Mouse (Mus musculus): ENCODE measurements around the gene Serpina3m. TPM values are rescaled to one million over a fixed set of nuclear protein-coding genes. Genes with fewer than 3 reads are reported as not detected.
"Not testable (repeated sequence)": the region's sequence is repeated elsewhere in the genome, so short reads cannot be mapped to it uniquely, and the experiment has no call there.

Serpina3m gene
- polyA plus RNA-seq (2015; fragmentation: Nextera tagmentation; extraction: Ambion mirVana) = not detected in 2 replicates

DNA sequence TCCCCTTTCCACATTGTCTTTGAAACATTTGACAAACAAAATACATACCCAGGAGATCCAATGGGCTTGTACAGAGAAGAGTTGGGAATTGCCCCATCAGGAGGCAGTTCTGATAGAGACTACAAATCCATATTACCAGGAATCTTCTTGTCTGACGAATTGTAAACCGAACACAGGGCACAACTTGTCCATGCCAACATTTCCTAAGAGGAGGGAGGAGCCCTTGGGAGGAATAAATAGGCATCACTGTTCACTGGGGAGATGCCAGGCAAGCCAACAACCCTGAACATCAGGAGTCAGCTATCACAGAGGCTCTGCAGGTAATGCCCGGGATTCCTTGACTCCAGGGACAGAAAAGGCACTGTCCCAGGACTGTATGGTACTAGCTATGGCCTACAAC lies at the start of gene Serpina3m, which contains the start of gene Serpina3k:
TSS of gene Serpina3m (plus strand) at position 261 of the 400 bp plus-strand sequence.
TSS of gene Serpina3k (plus strand) at position 261 of the 400 bp plus-strand sequence.
- WGBS = 72% methylated on average over 3 of the region's 3 CpGs
- H3K27me3 ChIP-seq (replicated peaks); H3K4me3 ChIP-seq; H3K4me1 ChIP-seq; H3K9ac ChIP-seq; H3K4me2 ChIP-seq; ATAC-seq (ENCODE audit: extremely low read depth, insufficient number of reproducible peaks, low FRiP score, low TSS enrichment); H3K27ac ChIP-seq (replicated peaks); H3K9me3 ChIP-seq; H3K36me3 ChIP-seq: not testable (repeated sequence)

DNA sequence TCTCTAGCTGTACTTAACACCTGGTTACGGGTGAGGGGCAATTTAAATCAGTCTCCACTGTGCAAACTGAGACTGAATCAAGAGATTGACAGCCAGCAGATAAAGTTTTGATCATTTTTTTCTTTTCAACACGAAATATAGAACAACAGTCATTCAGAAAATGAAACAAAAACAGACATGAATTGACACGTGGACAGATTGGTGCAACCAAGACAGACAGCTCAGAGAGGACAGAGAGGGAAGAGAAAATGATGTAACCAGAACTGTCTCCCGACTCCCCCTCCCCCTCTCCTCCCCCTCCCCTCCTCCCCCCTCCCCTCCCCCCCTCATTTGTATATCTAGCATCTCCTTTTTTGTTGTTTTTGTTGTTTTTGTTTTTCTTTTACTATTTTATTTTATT lies 48.4 kb upstream of the Serpina3m start:
- Histone ChIP-seq H3K4me2 (no peak overlapping the region), H3K9ac (no peak overlapping the region), H3K4me1 (no peaks in the 10 kb centered on the region), H3K9me3 (peaks cover 3% of the 10 kb centered on the region; the same call in 1 of the 2 replicates), H3K27me3 (replicated peaks) (no peaks in the 10 kb centered on the region), H3K36me3 (no peaks in the 10 kb centered on the region), H3K4me3 (no peak overlapping the region), H3K27ac (replicated peaks) (no peak overlapping the region)
- ATAC-seq (ENCODE audit: extremely low read depth, insufficient number of reproducible peaks, low FRiP score, low TSS enrichment) = no peak
- 51% methylated on average over 4 of the region's 4 CpGs for WGBS

DNA sequence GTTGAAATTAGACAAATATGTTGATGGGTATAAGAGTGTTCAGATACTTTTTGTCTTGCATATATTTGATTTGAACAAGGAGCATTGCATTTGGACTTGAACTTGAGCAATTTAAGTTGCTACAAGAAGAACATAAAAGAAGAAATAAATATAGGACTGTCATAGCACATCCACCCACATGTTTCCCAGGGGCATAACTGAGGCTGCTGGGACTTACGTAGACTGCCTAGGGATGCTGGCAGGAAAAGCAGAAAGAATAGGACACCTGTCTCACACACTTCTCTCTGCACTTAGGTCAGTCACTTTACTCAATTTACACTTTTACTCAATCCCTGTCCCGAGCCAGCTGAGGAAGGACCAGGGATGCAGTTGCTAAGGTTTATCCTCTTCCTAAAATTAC lies 44.3 kb upstream of the Serpina3m start:
- Histone ChIP-seq H3K9ac (no peak overlapping the region), H3K36me3 (no peaks in the 10 kb centered on the region), H3K4me2 (no peak overlapping the region), H3K9me3 (no peaks in the 10 kb centered on the region; the same call in 1 of the 2 replicates), H3K4me3 (no peak overlapping the region), H3K27me3 (replicated peaks) (no peaks in the 10 kb centered on the region), H3K27ac (replicated peaks) (no peak overlapping the region), H3K4me1 (no peaks in the 10 kb centered on the region)
- no peak for ATAC-seq (ENCODE audit: extremely low read depth, insufficient number of reproducible peaks, low FRiP score, low TSS enrichment)
- WGBS = 76% methylated on average over 2 of the region's 2 CpGs

DNA sequence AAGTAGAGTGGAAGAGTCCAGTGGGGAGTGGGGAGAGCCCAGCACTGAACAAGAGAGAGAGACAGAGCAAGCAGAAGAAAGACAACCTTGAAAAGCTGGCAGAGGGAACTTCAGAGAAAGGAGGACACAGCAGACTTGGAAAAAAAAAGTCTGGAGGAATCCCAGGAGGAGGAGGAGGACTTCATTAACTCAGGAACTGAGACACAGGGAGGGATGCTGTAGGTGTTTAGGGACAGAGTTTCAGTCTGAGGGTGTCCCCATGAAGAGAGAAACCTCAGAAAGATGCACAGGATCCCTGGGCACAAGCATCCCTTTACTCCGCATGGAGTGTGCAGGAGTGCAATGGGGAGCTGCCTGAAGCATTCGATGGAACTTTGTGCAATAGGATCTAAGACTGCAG lies 40.2 kb upstream of the Serpina3m start:
- Histone ChIP-seq H3K4me3 (no peak overlapping the region), H3K9me3 (no peaks in the 10 kb centered on the region; the same call in 1 of the 2 replicates), H3K27me3 (replicated peaks) (no peaks in the 10 kb centered on the region), H3K27ac (replicated peaks) (no peak overlapping the region), H3K36me3 (no peaks in the 10 kb centered on the region), H3K4me1 (no peaks in the 10 kb centered on the region), H3K4me2 (no peak overlapping the region), H3K9ac (no peak overlapping the region)
- 75% methylated on average over 2 of the region's 2 CpGs for WGBS
- no peak for ATAC-seq (ENCODE audit: extremely low read depth, insufficient number of reproducible peaks, low FRiP score, low TSS enrichment)

DNA sequence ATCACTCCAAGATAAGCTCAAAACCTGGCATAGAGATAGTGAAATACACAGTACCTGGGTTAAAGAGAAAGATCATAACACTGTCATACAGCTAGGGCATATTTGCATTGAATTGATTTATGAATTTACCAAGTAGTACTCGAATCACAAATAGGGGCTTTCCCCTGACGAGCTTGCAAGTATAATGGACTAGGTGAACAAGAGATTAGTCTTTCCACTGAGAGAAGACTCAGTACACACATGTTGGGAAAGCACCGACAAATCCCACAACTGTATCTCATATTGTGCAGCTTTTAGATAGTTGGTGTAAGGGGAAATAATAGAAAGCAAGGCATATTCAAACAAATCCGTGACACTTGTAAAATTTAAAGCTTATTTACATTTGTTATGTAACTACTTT lies 32.3 kb upstream of the Serpina3m start:
- Histone ChIP-seq H3K36me3 (no peaks in the 10 kb centered on the region), H3K4me2 (no peak overlapping the region), H3K4me1 (no peaks in the 10 kb centered on the region), H3K4me3 (no peak overlapping the region), H3K9me3 (peaks cover 12% of the 10 kb centered on the region; the same call in 1 of the 2 replicates), H3K9ac (no peak overlapping the region), H3K27me3 (replicated peaks) (no peaks in the 10 kb centered on the region), H3K27ac (replicated peaks) (no peak overlapping the region)
- 70% methylated on average over 4 of the region's 4 CpGs for WGBS
- ATAC-seq (ENCODE audit: extremely low read depth, insufficient number of reproducible peaks, low FRiP score, low TSS enrichment) = no peak

DNA sequence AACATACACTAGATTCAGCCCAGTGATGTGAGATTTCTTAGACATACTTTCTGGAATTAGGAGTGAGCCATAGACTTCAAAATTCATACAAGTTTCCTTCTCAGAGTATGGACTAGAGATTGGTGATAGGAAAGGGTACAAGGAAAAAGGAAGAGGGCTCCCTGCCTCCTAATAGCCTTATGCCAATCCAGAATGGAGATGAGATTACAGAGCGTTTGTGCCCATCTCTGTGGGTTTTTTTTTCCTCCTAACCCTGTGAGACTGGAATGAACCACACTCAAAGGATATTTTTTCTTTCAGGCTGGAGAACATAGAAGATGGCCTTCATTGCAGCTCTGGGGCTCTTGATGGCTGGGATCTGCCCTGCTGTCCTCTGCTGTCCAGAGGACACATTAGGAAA lies 24.0 kb upstream of the Serpina3m start, which contains the start of gene Serpina3j:
TSS of gene Serpina3j (plus strand) at position 301 of the 400 bp plus-strand sequence.
- 55% methylated on average over 1 of the region's 1 CpGs for WGBS
- Histone ChIP-seq H3K9ac (no peak within 1 kb of the TSS), H3K9me3 (peaks cover 15% of the 10 kb centered on the region; the same call in 1 of the 2 replicates), H3K27ac (replicated peaks) (no peak within 1 kb of the TSS), H3K4me2 (no peak within 1 kb of the TSS), H3K4me3 (no peak within 1 kb of the TSS), H3K27me3 (replicated peaks) (no peaks in the 10 kb centered on the region), H3K4me1 (no peaks in the 10 kb centered on the region), H3K36me3 (no peaks in the 10 kb centered on the region)
- no peak for ATAC-seq (ENCODE audit: extremely low read depth, insufficient number of reproducible peaks, low FRiP score, low TSS enrichment)

DNA sequence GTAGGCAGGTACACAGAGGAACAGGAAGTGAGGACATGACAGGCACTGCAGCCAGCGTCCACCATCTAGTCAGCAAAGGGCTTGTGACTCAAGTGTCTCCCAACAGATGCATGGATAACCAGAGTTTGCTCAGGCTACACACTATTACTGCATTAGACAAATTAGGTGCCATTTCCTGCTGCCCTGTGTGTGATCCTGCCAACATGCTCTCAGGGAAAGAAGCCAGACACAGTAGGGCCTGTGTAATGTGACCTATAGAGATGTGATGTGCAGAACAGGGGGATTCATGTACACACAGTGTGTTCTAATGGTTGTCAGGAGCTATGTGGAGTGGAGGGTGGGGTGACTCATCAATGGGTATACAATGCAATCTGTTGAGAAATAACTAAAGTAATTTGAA lies 15.8 kb upstream of the Serpina3m start:
- Histone ChIP-seq H3K36me3 (no peaks in the 10 kb centered on the region), H3K4me3 (no peak overlapping the region), H3K4me2 (no peak overlapping the region), H3K4me1 (no peaks in the 10 kb centered on the region), H3K9ac (no peak overlapping the region), H3K27me3 (replicated peaks) (no peaks in the 10 kb centered on the region), H3K9me3 (no peaks in the 10 kb centered on the region), H3K27ac (replicated peaks) (no peak overlapping the region)
- ATAC-seq (ENCODE audit: extremely low read depth, insufficient number of reproducible peaks, low FRiP score, low TSS enrichment) = no peak
- 40% methylated on average over 1 of the region's 1 CpGs for WGBS

DNA sequence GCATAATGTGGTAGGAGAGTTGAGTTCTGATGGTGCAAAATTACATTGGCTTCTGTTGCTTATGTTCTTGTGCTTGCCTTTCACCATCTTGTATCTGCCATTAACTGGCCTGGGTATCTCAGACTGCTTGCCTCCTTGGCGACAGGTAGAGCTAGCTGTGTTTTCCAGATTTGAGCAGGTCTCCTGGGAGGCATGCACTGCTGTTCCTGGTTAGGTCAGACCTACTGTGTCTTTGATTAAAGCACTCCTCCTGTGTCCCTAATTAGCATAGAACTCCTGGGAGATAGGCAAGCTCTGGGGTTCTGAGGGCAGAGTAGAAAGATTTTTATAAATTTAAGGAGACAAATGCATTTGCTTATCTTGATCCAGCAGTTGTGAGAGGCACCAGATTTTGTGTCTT lies 6.6 kb upstream of the Serpina3m start:
- Histone ChIP-seq H3K27me3 (replicated peaks) (no peaks in the 10 kb centered on the region), H3K4me3 (no peak overlapping the region), H3K4me2 (no peak overlapping the region), H3K27ac (replicated peaks) (no peak overlapping the region), H3K36me3 (no peaks in the 10 kb centered on the region), H3K9ac (no peak overlapping the region), H3K9me3 (peaks cover 2% of the 10 kb centered on the region; the same call in 1 of the 2 replicates), H3K4me1 (no peaks in the 10 kb centered on the region)
- 30% methylated on average over 1 of the region's 1 CpGs for WGBS
- ATAC-seq (ENCODE audit: extremely low read depth, insufficient number of reproducible peaks, low FRiP score, low TSS enrichment) = no peak

DNA sequence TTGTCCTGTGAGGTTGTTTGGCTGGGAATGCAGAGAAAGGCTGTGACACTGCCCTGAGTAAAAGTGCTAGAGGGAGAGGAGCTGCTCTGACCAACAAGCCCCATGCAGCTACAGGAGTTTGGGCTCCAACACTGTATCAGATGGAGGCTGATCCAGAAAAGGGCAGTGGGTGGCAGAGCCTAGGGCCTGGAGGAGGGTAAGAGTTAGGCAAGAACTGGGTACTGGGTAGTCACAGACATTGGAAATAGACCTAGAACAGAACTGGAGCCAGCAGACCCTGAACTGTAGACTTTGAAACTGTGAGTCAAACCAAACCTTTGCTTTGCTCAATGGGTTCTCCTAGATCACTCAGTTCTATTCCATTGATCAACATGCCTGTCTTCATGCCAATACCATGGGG lies 1.4 kb upstream of the Serpina3m start:
- H3K4me1 ChIP-seq; H3K36me3 ChIP-seq; H3K9me3 ChIP-seq; H3K27me3 ChIP-seq (replicated peaks); H3K9ac ChIP-seq; H3K4me3 ChIP-seq; ATAC-seq (ENCODE audit: extremely low read depth, insufficient number of reproducible peaks, low FRiP score, low TSS enrichment); H3K27ac ChIP-seq (replicated peaks); H3K4me2 ChIP-seq: not testable (repeated sequence)

DNA sequence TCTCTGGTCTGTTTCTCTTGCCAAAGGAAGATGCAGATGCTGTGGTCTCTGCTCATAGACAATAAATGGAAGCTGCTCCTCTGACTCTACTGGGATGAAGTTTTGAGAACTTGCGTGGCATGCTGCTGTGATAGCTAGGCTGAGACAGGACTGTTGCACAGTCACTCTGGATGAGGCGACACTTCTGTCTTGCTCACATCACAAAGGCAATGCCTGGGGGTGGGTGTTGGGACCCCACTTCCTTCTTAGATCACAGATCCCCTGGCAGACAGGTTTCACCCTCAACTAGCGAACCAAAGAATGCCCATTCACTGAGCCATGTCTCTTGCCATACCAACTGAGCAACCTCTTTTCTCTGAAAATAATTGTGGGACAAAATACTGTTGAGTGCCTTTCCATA lies 419 bp downstream of the Serpina3m start:
- H3K4me3 ChIP-seq = no peak overlapping the region
- WGBS = 77% methylated on average over 3 of the region's 3 CpGs
- H3K27me3 ChIP-seq (replicated peaks) = no peaks in the 10 kb centered on the region
- no peak overlapping the region for H3K27ac ChIP-seq (replicated peaks)
- H3K36me3 ChIP-seq = no peaks in the 10 kb centered on the region
- no peak overlapping the region for H3K4me2 ChIP-seq
- H3K9me3 ChIP-seq = no peaks in the 10 kb centered on the region
- no peak overlapping the region for H3K9ac ChIP-seq
- no peak for ATAC-seq (ENCODE audit: extremely low read depth, insufficient number of reproducible peaks, low FRiP score, low TSS enrichment)
- no peaks in the 10 kb centered on the region for H3K4me1 ChIP-seq

- H3K4me2 ChIP-seq; H3K9ac ChIP-seq; H3K4me1 ChIP-seq; H3K27ac ChIP-seq (replicated peaks); ATAC-seq (ENCODE audit: extremely low read depth, insufficient number of reproducible peaks, low FRiP score, low TSS enrichment); H3K4me3 ChIP-seq; H3K27me3 ChIP-seq (replicated peaks); H3K9me3 ChIP-seq; H3K36me3 ChIP-seq: not testable (repeated sequence)
Measured at GRCm38 (mm10) chr12:104342489-104342888, 4.2 kb downstream of the Serpina3m start.

DNA sequence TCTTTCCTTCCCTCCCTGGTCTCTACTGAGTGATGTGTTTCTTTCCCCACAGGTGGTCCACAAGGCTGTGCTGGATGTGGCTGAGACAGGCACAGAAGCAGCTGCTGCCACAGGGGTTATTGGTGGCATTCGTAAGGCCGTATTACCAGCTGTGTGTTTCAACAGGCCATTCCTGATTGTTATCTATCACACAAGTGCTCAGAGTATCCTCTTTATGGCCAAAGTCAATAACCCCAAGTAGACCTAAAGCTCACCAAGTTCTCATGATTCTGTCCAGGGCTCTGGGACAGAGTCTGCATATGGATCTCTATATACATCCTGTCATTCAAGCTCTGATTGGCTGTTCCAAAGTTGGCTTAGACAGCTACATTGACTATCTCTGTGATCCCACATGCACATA lies 6.9 kb downstream of the Serpina3m start:
- Histone ChIP-seq H3K4me3 (no peak overlapping the region), H3K4me1 (no peaks in the 10 kb centered on the region), H3K9me3 (no peaks in the 10 kb centered on the region), H3K9ac (no peak overlapping the region), H3K36me3 (no peaks in the 10 kb centered on the region), H3K4me2 (no peak overlapping the region), H3K27me3 (replicated peaks) (no peaks in the 10 kb centered on the region), H3K27ac (replicated peaks) (no peak overlapping the region)
- ATAC-seq (ENCODE audit: extremely low read depth, insufficient number of reproducible peaks, low FRiP score, low TSS enrichment) = no peak
- 74% methylated on average over 2 of the region's 2 CpGs for WGBS

Measured in heart, embryonic 13.5 days (tissue).